ENCODE assay signal across 31 mouse cellular contexts in genomic region chr6:40033935-40034334, GRCm38 (mm10).
"Had no signal": no experiment of that assay in that cellular context is flagged by ENCODE, and none has a peak within 500 bp of the region (broad histone marks: within the 10 kb centered on the region; RNA-seq: fewer than 3 reads in every experiment).

No protein-coding gene starts in this region.

- H3K27me3 ChIP-seq: limb, embryonic 12.5 days; limb, embryonic 13.5 days; limb, embryonic 15.5 days; liver, embryonic 12.5 days; liver, embryonic 13.5 days; liver, embryonic 15.5 days; lung, embryonic 15.5 days; megakaryocyte, embryonic 14.5 days; midbrain, embryonic 12.5 days; midbrain, embryonic 13.5 days; midbrain, embryonic 15.5 days; neural tube, embryonic 12.5 days had no signal

- H3K9me3 ChIP-seq: limb, embryonic 10.5 days; limb, embryonic 12.5 days; limb, embryonic 13.5 days; limb, embryonic 15.5 days; liver, embryonic 12.5 days; liver, embryonic 13.5 days; liver, embryonic 15.5 days; lung, embryonic 15.5 days; megakaryocyte, embryonic 14.5 days; midbrain, embryonic 10.5 days; midbrain, embryonic 12.5 days; midbrain, embryonic 13.5 days; midbrain, embryonic 15.5 days; neural tube, embryonic 12.5 days had no signal

- H3K27ac ChIP-seq: limb, embryonic 10.5 days; limb, embryonic 12.5 days; limb, embryonic 13.5 days; limb, embryonic 15.5 days; liver, embryonic 12.5 days; liver, embryonic 13.5 days; liver, embryonic 14.5 days; liver, embryonic 15.5 days; lung, embryonic 15.5 days; macrophage; midbrain, embryonic 10.5 days; midbrain, embryonic 13.5 days; midbrain, embryonic 15.5 days; neural tube, embryonic 12.5 days had no signal

- H3K4me1 ChIP-seq: limb, embryonic 10.5 days; limb, embryonic 12.5 days; limb, embryonic 13.5 days; limb, embryonic 15.5 days; liver, embryonic 12.5 days; liver, embryonic 13.5 days; liver, embryonic 15.5 days; lung, embryonic 15.5 days; megakaryocyte, embryonic 14.5 days; neural tube, embryonic 12.5 days had no signal

- DNase-seq: left cerebral cortex, postnatal 4 days; liver; liver, embryonic 13.5 days; liver, postnatal 0 days; lung, adult 18-20 months; lung, adult 2 months; lung, postnatal 10 days; lung, postnatal 14 days; lung, postnatal 36 days; lung, postnatal 4 days; midbrain, embryonic 14.5 days had no signal

- H3K36me3 ChIP-seq: limb, embryonic 10.5 days; limb, embryonic 12.5 days; limb, embryonic 13.5 days; limb, embryonic 15.5 days; liver, embryonic 12.5 days; liver, embryonic 13.5 days; liver, embryonic 15.5 days; lung, embryonic 15.5 days; midbrain, embryonic 10.5 days; midbrain, embryonic 12.5 days; midbrain, embryonic 13.5 days; midbrain, embryonic 15.5 days; neural tube, embryonic 12.5 days had no signal

- H3K4me2 ChIP-seq: limb, embryonic 12.5 days; limb, embryonic 13.5 days; limb, embryonic 15.5 days; liver, embryonic 11.5 days; liver, embryonic 12.5 days; liver, embryonic 13.5 days; liver, embryonic 15.5 days; lung, embryonic 14.5 days; lung, embryonic 15.5 days; midbrain, embryonic 12.5 days; midbrain, embryonic 13.5 days; midbrain, embryonic 15.5 days; neural tube, embryonic 12.5 days had no signal

- H3K4me3 ChIP-seq: limb, embryonic 10.5 days; limb, embryonic 12.5 days; limb, embryonic 13.5 days; limb, embryonic 15.5 days; liver, embryonic 12.5 days; liver, embryonic 13.5 days; liver, embryonic 15.5 days; lung, embryonic 15.5 days; megakaryocyte, embryonic 14.5 days; midbrain, embryonic 10.5 days; midbrain, embryonic 12.5 days; midbrain, embryonic 13.5 days; midbrain, embryonic 15.5 days; myocyte; neural tube, embryonic 12.5 days had no signal

- H3K9ac ChIP-seq: limb, embryonic 12.5 days; limb, embryonic 13.5 days; limb, embryonic 15.5 days; liver, embryonic 12.5 days; liver, embryonic 13.5 days; liver, embryonic 14.5 days; liver, embryonic 15.5 days; liver, postnatal 0 days; lung, embryonic 14.5 days; lung, embryonic 15.5 days; midbrain, embryonic 12.5 days; midbrain, embryonic 13.5 days; midbrain, embryonic 15.5 days; neural tube, embryonic 12.5 days had no signal

- ATAC-seq: liver, embryonic 12.5 days; liver, postnatal 0 days; lung, postnatal 0 days; midbrain, embryonic 13.5 days; midbrain, embryonic 15.5 days; midbrain, embryonic 16.5 days had no signal
